Mouse (Mus musculus) MEL (cell line): ENCODE measurements around the gene Cdh16.

Source experiments
- BHLHE40 ChIP-seq: IDR thresholded peaks from 2 replicates; pipeline ENCODE4 v1.6.1; 2012; ENCODE audit warnings: low read depth, mild to moderate bottlenecking, inconsistent platforms, low read length, improper control_type of control experiment, borderline replicate concordance
- CHD2 ChIP-seq: IDR thresholded peaks from 2 replicates; pipeline ENCODE4 v1.6.1; 2011; ENCODE audit warnings: low read length, improper control_type of control experiment
- GATA1 ChIP-seq: IDR thresholded peaks from 2 replicates; pipeline ENCODE4 v1.6.1; 2011; ENCODE audit warnings: low read depth, low read length, improper control_type of control experiment
- MYB ChIP-seq: IDR thresholded peaks from 2 replicates; pipeline ENCODE4 v1.6.1; 2011; ENCODE audit warnings: mild to moderate bottlenecking, low read depth, low read length, improper control_type of control experiment

DNA sequence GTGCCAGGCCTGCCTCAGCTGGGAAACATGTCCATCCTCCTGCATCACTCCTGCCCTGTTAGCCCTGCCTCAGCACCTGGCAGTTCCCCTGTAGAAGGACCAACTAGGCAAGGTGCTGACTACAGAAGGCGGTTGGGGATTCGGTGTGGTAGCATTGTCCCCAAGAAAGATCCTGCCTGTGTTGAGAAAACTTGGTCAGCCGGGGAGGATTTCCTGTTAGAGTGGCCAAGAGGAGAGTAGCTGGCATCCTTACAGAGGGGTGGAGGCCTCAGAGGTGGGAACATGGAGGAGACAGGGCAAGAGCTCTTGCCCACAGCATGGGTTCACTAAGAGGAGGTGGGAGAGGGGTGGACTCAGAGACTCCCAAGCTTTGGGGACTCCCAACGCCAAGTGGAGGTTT is 69.0 kb downstream of the Cdh16 start:
- no peak for TF ChIP-seq BHLHE40
- no peak for TF ChIP-seq GATA1
- no peak for TF ChIP-seq MYB
- TF ChIP-seq CHD2: no peak
